Mouse (Mus musculus): ENCODE data around the gene Ankrd9. TPM values are rescaled to one million over a fixed set of nuclear protein-coding genes. Genes with fewer than 3 reads are reported as not detected.

Ankrd9 gene
- polyA plus RNA-seq, 1 experiment from 2014 or later = 32.2 TPM

- WGBS = 73% methylated on average over 12 of the region's 12 CpGs
- H3K4me1 ChIP-seq (ENCODE audit: control insufficient read depth, insufficient read depth, low read length) = peaks cover 12% of the 10 kb centered on the region
- no peaks in the 10 kb centered on the region for H3K36me3 ChIP-seq (ENCODE audit: control insufficient read depth, insufficient read depth, low read length)
- H3K27ac ChIP-seq (ENCODE audit: low read length) = peak overlapping the region; percentile 71
- no peaks in the 10 kb centered on the region for H3K27me3 ChIP-seq (replicated peaks; ENCODE audit: control insufficient read depth, insufficient read depth, low read length)
- peak overlapping the region; percentile 72; the same call in 1 of the 2 replicates for H3K9ac ChIP-seq (ENCODE audit: low read depth, low read length)
- no peaks in the 10 kb centered on the region for H3K9me3 ChIP-seq (ENCODE audit: control insufficient read depth, low read length)
- H3K4me3 ChIP-seq (ENCODE audit: low read length) = no peak overlapping the region; the same call in 1 of the 2 replicates
- ATAC-seq = peak; percentile 3; the same call in 1 of the 2 replicates
- peak overlapping the region; percentile 60 for H3K4me2 ChIP-seq (ENCODE audit: low read depth, low read length)
Measured at GRCm38 (mm10) chr12:110992771-110993170, 13.9 kb upstream of the Ankrd9 start.

GRCm38 (mm10) chr12:110992128-110992553, 13.3 kb upstream of the Ankrd9 start:
- WGBS = under 1% methylated on average over 24 of the region's 24 CpGs
- Histone ChIP-seq H3K36me3 (ENCODE audit: control insufficient read depth, insufficient read depth, low read length) (no peaks in the 10 kb centered on the region), H3K9ac (ENCODE audit: low read depth, low read length) (peak overlapping the region; percentile 72), H3K27me3 (replicated peaks; ENCODE audit: control insufficient read depth, insufficient read depth, low read length) (no peaks in the 10 kb centered on the region), H3K9me3 (ENCODE audit: control insufficient read depth, low read length) (no peaks in the 10 kb centered on the region), H3K27ac (ENCODE audit: low read length) (peak overlapping the region; percentile 71), H3K4me3 (ENCODE audit: low read length) (peak overlapping the region; percentile 52), H3K4me1 (ENCODE audit: control insufficient read depth, insufficient read depth, low read length) (peaks cover 12% of the 10 kb centered on the region), H3K4me2 (ENCODE audit: low read depth, low read length) (peak overlapping the region; percentile 60)
- peak; percentile 94 for ATAC-seq

- H3K27ac ChIP-seq (ENCODE audit: low read length) = peak overlapping the region; percentile 71
- H3K27me3 ChIP-seq (replicated peaks; ENCODE audit: control insufficient read depth, insufficient read depth, low read length) = no peaks in the 10 kb centered on the region
- peak overlapping the region; percentile 60 for H3K4me2 ChIP-seq (ENCODE audit: low read depth, low read length)
- peak overlapping the region; percentile 52 for H3K4me3 ChIP-seq (ENCODE audit: low read length)
- WGBS = 4% methylated on average over 23 of the region's 23 CpGs
- ATAC-seq = peak; percentile 88
- H3K4me1 ChIP-seq (ENCODE audit: control insufficient read depth, insufficient read depth, low read length) = peaks cover 12% of the 10 kb centered on the region
- no peaks in the 10 kb centered on the region for H3K9me3 ChIP-seq (ENCODE audit: control insufficient read depth, low read length)
- no peaks in the 10 kb centered on the region for H3K36me3 ChIP-seq (ENCODE audit: control insufficient read depth, insufficient read depth, low read length)
- peak overlapping the region; percentile 72 for H3K9ac ChIP-seq (ENCODE audit: low read depth, low read length)
Measured at GRCm38 (mm10) chr12:110991361-110992127, 12.7 kb upstream of the Ankrd9 start.

- Histone ChIP-seq H3K27ac (ENCODE audit: low read length) (no peak overlapping the region), H3K4me2 (ENCODE audit: low read depth, low read length) (no peak overlapping the region), H3K4me3 (ENCODE audit: low read length) (no peak overlapping the region), H3K27me3 (replicated peaks; ENCODE audit: control insufficient read depth, insufficient read depth, low read length) (no peaks in the 10 kb centered on the region), H3K9ac (ENCODE audit: low read depth, low read length) (no peak overlapping the region), H3K36me3 (ENCODE audit: control insufficient read depth, insufficient read depth, low read length) (no peaks in the 10 kb centered on the region), H3K4me1 (ENCODE audit: control insufficient read depth, insufficient read depth, low read length) (peaks cover 12% of the 10 kb centered on the region), H3K9me3 (ENCODE audit: control insufficient read depth, low read length) (no peaks in the 10 kb centered on the region)
- WGBS = 85% methylated on average over 7 of the region's 7 CpGs
- ATAC-seq = no peak
Measured at GRCm38 (mm10) chr12:110990500-110990899, 11.7 kb upstream of the Ankrd9 start.

GRCm38 (mm10) chr12:110989409-110989808, 10.6 kb upstream of the Ankrd9 start:
- no peak for ATAC-seq
- H3K4me1 ChIP-seq (ENCODE audit: control insufficient read depth, insufficient read depth, low read length) = peaks cover 18% of the 10 kb centered on the region
- H3K4me3 ChIP-seq (ENCODE audit: low read length) = no peak overlapping the region
- no peak overlapping the region for H3K27ac ChIP-seq (ENCODE audit: low read length)
- H3K9ac ChIP-seq (ENCODE audit: low read depth, low read length) = no peak overlapping the region
- H3K27me3 ChIP-seq (replicated peaks; ENCODE audit: control insufficient read depth, insufficient read depth, low read length) = no peaks in the 10 kb centered on the region
- H3K4me2 ChIP-seq (ENCODE audit: low read depth, low read length) = no peak overlapping the region
- H3K36me3 ChIP-seq (ENCODE audit: control insufficient read depth, insufficient read depth, low read length) = no peaks in the 10 kb centered on the region
- H3K9me3 ChIP-seq (ENCODE audit: control insufficient read depth, low read length) = no peaks in the 10 kb centered on the region
- WGBS = 85% methylated on average over 3 of the region's 3 CpGs

- WGBS = 88% methylated on average over 11 of the region's 11 CpGs
- H3K9me3 ChIP-seq (ENCODE audit: control insufficient read depth, low read length) = no peaks in the 10 kb centered on the region
- no peak for ATAC-seq
Measured at GRCm38 (mm10) chr12:110986536-110987425, 7.9 kb upstream of the Ankrd9 start.

GRCm38 (mm10) chr12:110985141-110985540, 6.3 kb upstream of the Ankrd9 start:
- no peak overlapping the region for H3K4me2 ChIP-seq (ENCODE audit: low read depth, low read length)
- no peaks in the 10 kb centered on the region for H3K36me3 ChIP-seq (ENCODE audit: control insufficient read depth, insufficient read depth, low read length)
- no peaks in the 10 kb centered on the region for H3K27me3 ChIP-seq (replicated peaks; ENCODE audit: control insufficient read depth, insufficient read depth, low read length)
- no peaks in the 10 kb centered on the region for H3K9me3 ChIP-seq (ENCODE audit: control insufficient read depth, low read length)
- no peak overlapping the region for H3K9ac ChIP-seq (ENCODE audit: low read depth, low read length)
- H3K4me3 ChIP-seq (ENCODE audit: low read length) = no peak overlapping the region
- 82% methylated on average over 9 of the region's 9 CpGs for WGBS
- no peak for ATAC-seq
- no peak overlapping the region for H3K27ac ChIP-seq (ENCODE audit: low read length)
- peaks cover 13% of the 10 kb centered on the region; the same call in 1 of the 2 replicates for H3K4me1 ChIP-seq (ENCODE audit: control insufficient read depth, insufficient read depth, low read length)

More at GRCm38 (mm10) chr12:110986536-110987425, 7.9 kb upstream of the Ankrd9 start:
- Histone ChIP-seq H3K4me3 (ENCODE audit: low read length) (no peak overlapping the region), H3K27me3 (replicated peaks; ENCODE audit: control insufficient read depth, insufficient read depth, low read length) (no peaks in the 10 kb centered on the region), H3K9ac (ENCODE audit: low read depth, low read length) (no peak overlapping the region), H3K27ac (ENCODE audit: low read length) (no peak overlapping the region), H3K4me2 (ENCODE audit: low read depth, low read length) (no peak overlapping the region), H3K4me1 (ENCODE audit: control insufficient read depth, insufficient read depth, low read length) (peaks cover 13% of the 10 kb centered on the region), H3K36me3 (ENCODE audit: control insufficient read depth, insufficient read depth, low read length) (no peaks in the 10 kb centered on the region)

GRCm38 (mm10) chr12:110984598-110984997, 5.8 kb upstream of the Ankrd9 start:
- no peak overlapping the region for H3K27ac ChIP-seq (ENCODE audit: low read length)
- no peaks in the 10 kb centered on the region for H3K36me3 ChIP-seq (ENCODE audit: control insufficient read depth, insufficient read depth, low read length)
- WGBS = 56% methylated on average over 4 of the region's 4 CpGs
- no peak overlapping the region for H3K9ac ChIP-seq (ENCODE audit: low read depth, low read length)
- no peak overlapping the region for H3K4me2 ChIP-seq (ENCODE audit: low read depth, low read length)
- ATAC-seq = peak; percentile 28; the same call in 1 of the 2 replicates
- H3K4me3 ChIP-seq (ENCODE audit: low read length) = no peak overlapping the region
- H3K9me3 ChIP-seq (ENCODE audit: control insufficient read depth, low read length) = no peaks in the 10 kb centered on the region
- no peaks in the 10 kb centered on the region for H3K27me3 ChIP-seq (replicated peaks; ENCODE audit: control insufficient read depth, insufficient read depth, low read length)
- H3K4me1 ChIP-seq (ENCODE audit: control insufficient read depth, insufficient read depth, low read length) = peaks cover 15% of the 10 kb centered on the region; the same call in 1 of the 2 replicates

GRCm38 (mm10) chr12:110983714-110984113, 4.9 kb upstream of the Ankrd9 start:
- peaks cover 18% of the 10 kb centered on the region for H3K4me1 ChIP-seq (ENCODE audit: control insufficient read depth, insufficient read depth, low read length)
- WGBS = 71% methylated on average over 8 of the region's 8 CpGs
- H3K27me3 ChIP-seq (replicated peaks; ENCODE audit: control insufficient read depth, insufficient read depth, low read length) = no peaks in the 10 kb centered on the region
- ATAC-seq = no peak
- no peak overlapping the region for H3K4me3 ChIP-seq (ENCODE audit: low read length)
- no peaks in the 10 kb centered on the region for H3K36me3 ChIP-seq (ENCODE audit: control insufficient read depth, insufficient read depth, low read length)
- no peak overlapping the region for H3K4me2 ChIP-seq (ENCODE audit: low read depth, low read length)
- H3K9ac ChIP-seq (ENCODE audit: low read depth, low read length) = no peak overlapping the region
- no peaks in the 10 kb centered on the region for H3K9me3 ChIP-seq (ENCODE audit: control insufficient read depth, low read length)
- no peak overlapping the region for H3K27ac ChIP-seq (ENCODE audit: low read length)

All from intestine, embryonic 16.5 days (tissue).